Mouse (Mus musculus): ENCODE measurements at regions not wholly inside any gene's neighbourhood (a gene's known extent, or its start where the extent isn't known, plus 50 kb on each side); places are given as distances from the start of the nearest gene placed in this dataset.

GRCm38 (mm10) chr16:50705921-50706320 lies 115.0 kb upstream of the Ccdc54 start:
- TF ChIP-seq CTCF (IDR thresholded peaks at IDR 0.05; ENCODE audit: low read depth, low read length): no peak
- no peak for TF ChIP-seq EP300 (IDR thresholded peaks at IDR 0.05; ENCODE audit: insufficient read depth, low read depth, low read length)
- no peak for TF ChIP-seq POLR2A (IDR thresholded peaks at IDR 0.05; ENCODE audit: insufficient read depth, low read length)
